Mouse (Mus musculus) C2C12 (cell line): Measurements from ENCODE around the gene Bcas3.

Experiments used
- CTCF ChIP-seq: IDR thresholded peaks from one replicate; pipeline ENCODE4 v1.5.1; 2011; ENCODE audit not compliant: control insufficient read depth, insufficient read depth, insufficient read length
- MYOD1 ChIP-seq: IDR thresholded peaks from one replicate; pipeline ENCODE4 v1.6.1; 2011; ENCODE audit warnings: low read depth; ENCODE audit not compliant: control insufficient read depth, insufficient read length
- MYOG ChIP-seq: IDR thresholded peaks from one replicate; pipeline ENCODE4 v1.6.1; 2011; ENCODE audit not compliant: control insufficient read depth, insufficient read length; ENCODE audit errors: extremely low read depth

DNA sequence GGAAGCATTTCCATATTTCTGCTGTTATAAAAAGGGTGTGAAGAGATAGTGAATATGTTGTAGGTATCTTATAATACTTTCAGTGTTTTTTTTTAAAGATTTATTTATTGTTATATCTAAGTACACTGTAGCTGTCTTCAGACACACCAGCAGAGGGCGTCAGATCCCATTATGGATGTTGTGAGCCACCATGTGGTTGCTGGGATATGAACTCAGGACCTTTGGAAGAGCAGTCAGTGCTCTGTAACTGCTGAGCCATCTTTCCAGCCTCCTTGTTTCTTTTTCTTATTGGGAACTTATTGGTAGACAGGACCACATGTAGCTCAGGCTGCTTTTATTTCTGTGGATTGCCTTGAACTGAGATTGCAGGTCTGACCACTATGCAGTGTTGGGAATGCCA lies 27.1 kb downstream of the Bcas3 start:
- TF ChIP-seq CTCF, result no peak
- TF ChIP-seq MYOD1, result no peak
- TF ChIP-seq MYOG, result no peak
